Mouse (Mus musculus) stomach, postnatal 0 days (tissue): Measurements from ENCODE around the gene Olfr986. TPM values are rescaled to one million over a fixed set of nuclear protein-coding genes. Genes with fewer than 3 reads are reported as not detected.
"Not testable (repeated sequence)": the region's sequence is repeated elsewhere in the genome, so short reads cannot be mapped to it uniquely, and the experiment has no call there.

ENCODE experiments used
- ATAC-seq: fragments of 200-750 bp; cut with Nextera tagmentation; 2 replicates; pipeline ENCODE4 v1.8.0; 2017; ENCODE audit not compliant: low FRiP score, low TSS enrichment
- DNase-seq: peaks from one replicate; pipeline ENCODE4 v3.0.0-alpha.2; 2016; ENCODE audit warnings: low spot score
- H3K27ac ChIP-seq: fragments of 300-500 bp; sonication (generic); replicated peaks from 2 replicates; pipeline ENCODE4 v1.5.1; 2014; ENCODE audit warnings: mild to moderate bottlenecking, control low read depth
- H3K27me3 ChIP-seq: fragments of 300-500 bp; sonication (generic); 2 replicates; pipeline ENCODE4 v1.6.1; 2014; ENCODE audit warnings: low read length; ENCODE audit not compliant: control insufficient read depth, insufficient read depth
- H3K36me3 ChIP-seq: fragments of 300-500 bp; sonication (generic); 2 replicates; pipeline ENCODE4 v1.6.1; 2014; ENCODE audit warnings: low read length, mixed read lengths; ENCODE audit not compliant: control insufficient read depth, insufficient read depth
- H3K4me1 ChIP-seq: fragments of 300-500 bp; sonication (generic); replicated peaks from 2 replicates; pipeline ENCODE4 v1.6.1; 2014; ENCODE audit warnings: antibody characterized with exemption; ENCODE audit not compliant: control insufficient read depth, insufficient read depth
- H3K4me2 ChIP-seq: fragments of 300-500 bp; sonication (generic); replicated peaks from 2 replicates; pipeline ENCODE4 v1.6.1; 2014; ENCODE audit warnings: low read depth, mild to moderate bottlenecking, control low read depth, moderate library complexity
- H3K4me3 ChIP-seq: fragments of 300-500 bp; sonication (generic); 2 replicates; pipeline ENCODE4 v1.5.1; 2014; ENCODE audit warnings: low read depth, low read length, control low read depth
- H3K9ac ChIP-seq: fragments of 300-500 bp; sonication (generic); 2 replicates; pipeline ENCODE4 v1.6.1; 2014; ENCODE audit warnings: mild to moderate bottlenecking, low read length, control low read depth, mixed read lengths
- H3K9me3 ChIP-seq: fragments of 300-500 bp; sonication (generic); 2 replicates; pipeline ENCODE4 v1.6.1; 2016; ENCODE audit warnings: low read length; ENCODE audit not compliant: control insufficient read depth
- CTCF ChIP-seq: IDR thresholded peaks from 2 replicates; pipeline ENCODE4 v1.5.1; 2016; ENCODE audit warnings: antibody characterized with exemption, low read depth, mild to moderate bottlenecking, moderate library complexity
- EP300 ChIP-seq: optimal IDR thresholded peaks from 2 replicates; pipeline ENCODE3; 2016; ENCODE audit warnings: antibody characterized with exemption
- WGBS: fragments of 180-500 bp; shearing (Covaris S2); extraction: QIAGEN DNeasy Blood & Tissue Kit; methylation state at CpG from one replicate; pipeline ENCODE4 v1.1.7; 2014; 5-methylcytosine and 5-hydroxymethylcytosine counted together
- polyA plus RNA-seq: library from polyadenylated mRNA; unstranded; fragments of >200 nt; fragmentation: Nextera tagmentation; extraction: Ambion mirVana; gene quantifications from 2 replicates; pipeline ENCODE4 v1.2.1, GENCODE M21; 2015

The Olfr986 gene
- polyA plus RNA-seq, 1 experiment from 2014 or later = not detected

GRCm38 (mm10) chr9:40177017-40177416 lies 3.7 kb upstream of the Olfr986 start:
- DNase-seq (no peak), ATAC-seq (no peak)
- no peak overlapping the region for H3K4me3 ChIP-seq
- no peak overlapping the region for H3K27ac ChIP-seq
- 73% methylated on average over 6 of the region's 6 CpGs for WGBS
- TF ChIP-seq EP300 (no peak), CTCF (no peak)
- no peaks in the 10 kb centered on the region for H3K4me1 ChIP-seq
- no peaks in the 10 kb centered on the region for H3K9me3 ChIP-seq
- no peak overlapping the region for H3K4me2 ChIP-seq
- no peak overlapping the region for H3K9ac ChIP-seq
- H3K27me3 ChIP-seq = no peaks in the 10 kb centered on the region
- H3K36me3 ChIP-seq = no peaks in the 10 kb centered on the region

- not testable (repeated sequence) for H3K9me3 ChIP-seq
- WGBS = 52% methylated on average over 2 of the region's 2 CpGs
These were observed 4.4 kb downstream of the Olfr986 start for GRCm38 (mm10) chr9:40185166-40185565.

GRCm38 (mm10) chr9:40191086-40191876 lies 10.6 kb downstream of the Olfr986 start:
- no peak overlapping the region for H3K27ac ChIP-seq
- WGBS = 93% methylated on average over 8 of the region's 9 CpGs
- no peaks in the 10 kb centered on the region for H3K36me3 ChIP-seq
- H3K4me3 ChIP-seq = peak overlapping the region; percentile 76
- no peak for ATAC-seq
- H3K4me2 ChIP-seq = peak overlapping the region; percentile 83
- peak overlapping the region; percentile 79; the same call in 1 of the 2 replicates for H3K9ac ChIP-seq
- no peak for TF ChIP-seq CTCF
- TF ChIP-seq EP300 = no peak
- DNase-seq = no peak
- no peaks in the 10 kb centered on the region for H3K4me1 ChIP-seq
- H3K27me3 ChIP-seq = no peaks in the 10 kb centered on the region
- H3K9me3 ChIP-seq = no peaks in the 10 kb centered on the region

More at GRCm38 (mm10) chr9:40185166-40185565, 4.4 kb downstream of the Olfr986 start:
- H3K4me1 ChIP-seq, H3K4me2 ChIP-seq, H3K4me3 ChIP-seq, H3K27ac ChIP-seq, H3K9ac ChIP-seq, H3K27me3 ChIP-seq, DNase-seq, H3K36me3 ChIP-seq, ATAC-seq: not testable (repeated sequence)

- no peaks in the 10 kb centered on the region for H3K9me3 ChIP-seq
- H3K4me3 ChIP-seq = peak within 1 kb of the TSS; percentile 76
- H3K36me3 ChIP-seq = no peaks in the 10 kb centered on the region
- under 1% methylated on average over 33 of the region's 63 CpGs for WGBS
- H3K9ac ChIP-seq = peak within 1 kb of the TSS; percentile 79
- peak within 1 kb of the TSS; percentile 73 for H3K27ac ChIP-seq
- no peaks in the 10 kb centered on the region for H3K4me1 ChIP-seq
- peak; percentile 60 for TF ChIP-seq CTCF
- no peak for TF ChIP-seq EP300
- peak within 1 kb of the TSS; percentile 83 for H3K4me2 ChIP-seq
- H3K27me3 ChIP-seq = no peaks in the 10 kb centered on the region
- DNase-seq (peak; percentile 88), ATAC-seq (peak; percentile 98)
These were observed 11.6 kb downstream of the Olfr986 start, which contains the start of gene Zfp202 for GRCm38 (mm10) chr9:40192098-40193038. TSS of gene Zfp202 (plus strand) at chr9:40192316.

GRCm38 (mm10) chr9:40195981-40196380 lies 15.3 kb downstream of the Olfr986 start:
- WGBS = 70% methylated on average over 3 of the region's 3 CpGs
- no peaks in the 10 kb centered on the region for H3K4me1 ChIP-seq
- no peak for TF ChIP-seq CTCF
- TF ChIP-seq EP300 = no peak
- no peak overlapping the region for H3K9ac ChIP-seq
- no peak for ATAC-seq
- no peak overlapping the region for H3K4me3 ChIP-seq
- H3K36me3 ChIP-seq = no peaks in the 10 kb centered on the region
- no peaks in the 10 kb centered on the region for H3K9me3 ChIP-seq
- H3K27me3 ChIP-seq = no peaks in the 10 kb centered on the region
- no peak overlapping the region for H3K4me2 ChIP-seq
- no peak for DNase-seq
- H3K27ac ChIP-seq = no peak overlapping the region
